Mouse (Mus musculus) fat pad, adult 2 months (tissue): ENCODE measurements around the gene Slc24a4.
"Not testable (repeated sequence)": the region's sequence is repeated elsewhere in the genome, so short reads cannot be mapped to it uniquely, and the experiment has no call there.

Experiments used
- DNase-seq: peaks from one replicate; pipeline ENCODE4 v3.0.0-alpha.2; 2011; ENCODE audit warnings: low read depth, low spot score; ENCODE audit errors: extremely low read depth

Slc24a4 gene

DNA sequence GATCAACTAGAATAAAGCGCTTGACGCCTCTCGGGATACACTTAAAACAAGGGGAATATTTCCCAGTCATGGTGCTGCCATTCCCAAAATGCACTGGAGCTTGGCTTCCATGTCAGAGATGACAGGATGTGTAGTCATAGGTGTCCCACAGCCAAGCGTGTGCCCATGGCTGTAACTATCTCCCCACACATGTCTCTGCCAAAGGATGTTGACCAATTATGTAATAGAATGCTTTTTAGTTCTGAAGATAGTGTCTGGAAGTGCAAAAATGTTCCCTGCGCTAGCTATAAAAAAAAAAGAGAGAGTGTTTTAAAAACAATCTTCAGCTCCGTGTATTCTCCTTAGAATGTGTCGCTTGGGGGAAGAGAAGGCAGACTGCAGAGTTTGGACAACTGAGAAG, 36.1 kb downstream of the Slc24a4 start:
- DNase-seq, result no peak

- DNase-seq, result no peak
Measured at GRCm38 (mm10) chr12:102166691-102167261, 38.2 kb downstream of the Slc24a4 start.

- DNase-seq, result no peak
Measured at GRCm38 (mm10) chr12:102167302-102167701, 38.8 kb downstream of the Slc24a4 start.

DNA sequence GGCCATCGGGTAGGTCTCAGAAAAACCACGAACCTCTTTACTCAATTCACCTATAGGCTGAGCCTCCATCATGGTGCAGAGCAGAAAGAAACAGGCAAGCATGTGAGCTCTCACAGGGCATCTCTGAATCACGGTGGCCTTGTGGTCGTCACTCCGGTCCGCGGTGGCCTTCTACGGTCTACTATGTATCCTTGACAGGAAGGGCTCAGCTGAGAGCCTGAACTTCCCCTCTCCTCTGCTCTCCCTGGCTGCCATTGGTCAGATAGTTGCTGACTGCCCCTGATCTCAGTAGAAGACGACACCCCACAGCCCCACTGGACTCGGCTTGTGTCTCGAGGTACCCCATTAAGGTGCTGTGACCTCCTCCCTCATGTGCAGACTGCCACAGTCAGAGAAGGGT, 44.2 kb downstream of the Slc24a4 start:
- no peak for DNase-seq

DNA sequence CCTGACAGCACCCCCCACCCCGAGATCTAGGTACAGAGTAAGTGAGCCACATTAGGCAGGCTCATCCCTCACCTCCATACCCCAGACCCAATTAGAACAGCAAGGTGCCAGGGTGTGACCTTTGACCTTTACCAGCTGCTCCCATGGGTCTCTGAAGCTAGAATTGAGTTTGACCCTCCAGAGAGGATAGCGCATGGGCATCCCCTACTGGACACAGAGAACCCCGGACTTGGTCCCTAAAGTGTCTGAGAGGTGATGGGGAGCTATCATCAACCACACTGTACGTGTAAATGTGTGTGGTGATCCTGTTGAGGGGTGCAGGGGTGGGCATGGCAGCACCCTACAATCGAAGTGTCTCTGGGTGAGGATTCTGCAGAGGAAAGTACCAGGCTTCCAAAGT, 44.8 kb downstream of the Slc24a4 start:
- DNase-seq, result no peak

- no peak for DNase-seq
Measured at GRCm38 (mm10) chr12:102180371-102181074, 52.0 kb downstream of the Slc24a4 start.

DNA sequence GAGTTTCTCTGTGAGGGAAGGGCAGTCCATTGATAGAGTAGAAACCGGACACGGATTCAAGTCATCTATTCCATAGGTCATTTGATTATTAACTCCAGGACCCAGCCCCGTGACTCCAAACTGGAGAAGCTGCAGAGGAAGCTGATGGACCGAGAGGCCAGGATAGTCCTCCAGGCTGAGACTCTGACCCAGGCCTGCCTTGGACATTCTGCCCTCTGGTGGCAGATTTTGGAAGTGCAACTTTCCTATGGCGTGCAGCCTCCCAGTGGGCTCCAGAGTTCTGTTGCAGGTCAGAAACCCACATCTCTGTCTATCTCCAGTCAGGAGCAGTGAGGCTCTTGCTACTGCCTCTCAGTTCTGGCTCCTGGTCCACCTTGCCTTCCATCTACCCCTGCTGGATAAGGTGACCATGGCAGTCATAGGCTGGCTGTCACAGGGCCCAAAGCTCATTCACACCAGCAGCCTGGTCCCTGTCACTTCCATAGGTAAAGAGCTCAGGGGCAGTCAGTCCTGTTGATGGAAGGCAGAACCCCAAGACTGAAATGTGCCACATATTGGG, 53.3 kb downstream of the Slc24a4 start:
- no peak for DNase-seq

DNA sequence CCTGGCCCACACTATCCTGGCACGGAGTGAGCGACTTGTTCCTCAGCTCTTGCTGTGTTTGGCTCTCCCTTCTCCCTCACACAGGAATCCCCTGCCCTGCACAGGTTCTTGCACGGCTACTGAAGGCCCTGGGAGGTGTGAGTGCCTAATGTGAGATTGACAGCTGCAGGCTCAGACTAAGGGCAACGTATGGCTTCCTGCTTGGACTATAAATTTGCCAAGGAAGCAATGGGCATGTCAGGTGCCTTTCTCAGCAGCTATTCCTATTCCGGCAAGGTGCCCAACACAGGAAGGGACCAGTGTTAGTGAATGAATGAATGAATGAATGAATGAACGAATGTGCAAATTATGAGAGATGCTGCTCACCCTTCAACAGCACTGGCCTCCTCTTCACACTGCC, 54.1 kb downstream of the Slc24a4 start:
- peak; percentile 7 for DNase-seq

DNA sequence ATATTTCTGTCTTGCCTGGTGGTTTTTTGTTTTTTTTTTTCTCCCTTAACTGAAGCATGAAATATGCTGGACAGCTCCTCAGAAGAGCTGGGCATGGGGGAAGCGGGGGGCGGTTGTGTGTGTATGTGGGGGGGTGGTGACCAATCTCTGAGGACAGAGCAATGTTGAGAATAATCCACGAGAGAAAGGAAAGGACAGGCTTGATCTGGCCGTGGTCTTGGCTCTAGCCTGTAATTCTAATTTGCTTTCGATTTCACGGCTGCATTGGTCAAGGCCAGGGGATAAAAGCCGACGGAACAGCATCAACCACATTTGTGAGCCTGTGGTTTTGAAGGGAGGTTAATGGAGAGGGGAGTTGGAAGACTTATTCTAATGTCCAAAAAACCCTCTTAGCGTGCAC, 54.7 kb downstream of the Slc24a4 start:
- DNase-seq, result no peak

DNA sequence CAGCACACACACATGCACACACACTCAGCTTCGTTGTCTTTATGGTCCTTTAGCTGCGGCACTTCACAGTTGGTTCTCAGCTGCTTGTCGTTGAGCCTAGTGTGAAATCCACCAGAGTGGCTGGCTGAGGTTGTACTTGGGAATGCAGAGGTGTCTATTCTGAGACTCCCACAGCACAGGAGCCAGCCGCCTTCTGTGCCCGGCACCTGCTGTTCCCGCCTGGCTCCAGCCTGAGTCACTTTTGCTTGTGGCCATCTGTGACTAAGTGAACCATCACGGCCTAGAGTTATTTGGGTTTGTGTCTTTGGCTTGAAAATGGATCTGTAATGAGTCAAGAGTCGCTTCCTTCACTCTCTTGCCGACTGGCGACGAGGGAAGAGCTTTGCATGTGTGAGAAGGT, 62.3 kb downstream of the Slc24a4 start:
- DNase-seq, result no peak

DNA sequence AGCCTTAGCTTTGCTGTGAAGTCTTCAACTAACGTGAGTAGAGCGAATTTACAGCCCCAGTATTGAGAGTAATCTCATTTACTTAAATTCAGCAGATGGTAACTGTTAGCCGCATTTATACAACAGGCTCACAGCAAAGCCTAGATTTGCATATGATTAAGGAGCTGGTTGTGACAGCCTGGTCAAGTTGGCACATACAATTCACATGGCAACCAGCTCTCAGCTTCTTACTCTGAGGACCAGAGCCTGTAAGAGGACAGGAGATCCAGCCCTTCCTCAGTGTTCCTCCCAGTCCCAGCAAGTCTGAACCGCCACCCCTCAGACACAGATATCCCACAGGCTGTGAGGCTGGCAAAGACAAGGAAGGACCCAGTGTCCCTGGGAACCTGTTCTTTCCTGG, 73.0 kb downstream of the Slc24a4 start:
- DNase-seq, result no peak

DNA sequence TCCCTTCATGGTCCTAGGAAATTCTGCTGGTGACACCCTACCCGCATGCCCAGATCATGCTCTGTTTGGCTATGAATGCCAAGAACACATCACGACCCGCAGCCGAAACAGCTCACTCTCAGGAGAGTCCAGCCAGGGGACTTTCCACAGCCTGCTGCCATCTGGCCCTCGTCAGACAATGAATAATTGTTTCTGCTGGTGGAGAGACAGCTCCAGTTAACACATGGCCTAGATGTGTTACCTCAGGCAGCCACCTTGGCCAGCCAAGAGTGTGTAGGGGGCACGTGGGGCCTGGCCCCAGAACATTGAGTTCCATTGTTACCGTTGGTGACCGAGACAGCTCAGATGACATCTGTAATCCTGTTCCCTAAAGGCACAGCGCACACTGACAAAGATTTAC, 74.4 kb downstream of the Slc24a4 start:
- peak; percentile 54 for DNase-seq

DNA sequence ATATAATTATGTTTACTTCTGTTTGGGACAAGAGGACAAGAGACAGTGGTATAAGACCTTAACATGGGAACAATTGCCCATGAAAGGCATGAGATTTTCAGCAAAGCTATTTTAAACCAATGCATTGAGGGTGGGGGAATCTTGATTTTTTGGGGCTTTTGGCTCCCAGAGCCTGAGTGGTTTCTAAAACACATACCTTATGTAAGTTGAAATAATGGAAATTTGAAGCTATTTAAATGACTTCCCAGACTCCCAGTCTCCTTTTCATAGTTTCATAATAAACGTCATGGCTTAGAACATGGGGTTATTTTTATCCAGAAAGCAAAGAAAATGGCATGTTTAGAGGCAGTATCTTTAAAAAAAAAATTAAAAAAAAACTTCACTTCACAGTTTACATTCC, 77.9 kb downstream of the Slc24a4 start:
- DNase-seq, result no peak

- DNase-seq, result no peak
Measured at GRCm38 (mm10) chr12:102207245-102207644, 78.7 kb downstream of the Slc24a4 start.

GRCm38 (mm10) chr12:102210801-102211200, 82.3 kb downstream of the Slc24a4 start:
- DNase-seq, result no peak

DNA sequence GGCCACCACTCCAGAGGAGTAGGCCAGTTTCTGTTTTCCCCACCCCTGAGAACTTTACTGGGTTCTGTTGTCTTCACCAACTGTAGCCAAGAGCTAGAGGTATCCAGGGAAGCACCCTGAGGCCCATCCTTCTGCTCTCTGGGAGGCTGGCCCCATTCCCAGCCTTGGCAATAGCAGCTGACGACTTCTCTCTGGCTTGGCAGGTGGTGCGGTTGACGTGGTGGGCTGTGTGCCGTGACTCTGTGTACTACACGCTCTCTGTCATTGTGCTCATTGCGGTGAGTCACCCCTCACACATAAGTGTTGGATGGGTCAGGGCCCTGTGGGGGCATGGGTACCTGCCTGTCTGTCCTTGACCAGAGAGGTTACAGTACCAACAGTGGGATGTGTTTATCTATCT, 94.9 kb downstream of the Slc24a4 start:
- no peak for DNase-seq

GRCm38 (mm10) chr12:102224112-102224511, 95.6 kb downstream of the Slc24a4 start:
- DNase-seq, result not testable (repeated sequence)

GRCm38 (mm10) chr12:102225165-102225564, 96.6 kb downstream of the Slc24a4 start:
- no peak for DNase-seq

GRCm38 (mm10) chr12:102235551-102235950, 107.0 kb downstream of the Slc24a4 start:
- no peak for DNase-seq

DNA sequence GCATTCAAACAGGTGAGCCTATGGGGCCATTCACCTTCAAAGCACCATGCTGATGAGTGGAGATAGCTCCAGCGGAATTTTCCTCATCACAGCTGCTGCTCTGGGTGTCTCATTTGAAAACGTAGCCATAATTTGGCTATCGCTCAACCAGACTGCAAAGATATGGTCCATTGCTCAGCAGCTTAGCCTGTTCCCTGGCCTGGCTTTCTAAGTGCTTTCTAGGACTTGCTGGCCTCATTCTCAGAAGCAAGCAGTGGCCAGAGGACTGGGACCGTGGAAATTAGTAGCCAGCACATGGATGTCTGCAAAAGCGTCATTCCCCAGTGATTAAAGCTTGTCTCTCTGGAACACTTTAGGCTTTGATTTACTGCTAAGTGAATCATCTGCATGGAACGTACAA, 107.8 kb downstream of the Slc24a4 start:
- no peak for DNase-seq

DNA sequence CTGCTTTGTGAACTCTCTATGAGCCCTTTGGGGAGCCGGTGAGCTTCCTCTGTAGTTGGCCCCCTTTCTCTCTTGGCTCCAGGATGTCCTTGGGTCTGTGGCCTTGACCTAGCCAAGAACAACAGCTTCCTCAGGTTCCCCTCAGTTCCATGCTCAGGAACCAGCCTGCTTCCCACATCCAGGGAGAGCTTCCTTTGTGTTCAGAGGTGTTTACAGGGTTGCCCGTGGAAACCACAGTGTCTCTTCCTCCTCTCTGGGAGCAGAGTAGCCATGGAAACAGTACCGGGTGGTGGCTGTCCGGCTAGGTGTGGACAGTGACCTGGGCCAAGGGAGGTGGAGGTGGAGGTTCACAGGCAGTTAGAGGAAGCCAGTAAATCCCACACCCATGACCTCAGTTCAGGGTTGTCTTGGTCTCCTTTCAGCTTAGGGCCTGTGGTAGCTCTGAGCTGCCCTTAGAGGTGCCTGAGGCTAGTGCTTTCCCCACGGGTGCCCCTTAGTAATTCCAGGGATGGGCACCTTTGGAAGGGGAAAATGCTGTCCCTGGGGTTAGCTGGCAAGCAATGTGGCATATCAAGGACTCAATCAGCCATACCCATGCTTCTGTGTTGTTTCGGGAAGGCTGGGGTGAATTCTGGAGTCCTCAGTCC, 113.7 kb downstream of the Slc24a4 start:
- DNase-seq, result no peak

DNA sequence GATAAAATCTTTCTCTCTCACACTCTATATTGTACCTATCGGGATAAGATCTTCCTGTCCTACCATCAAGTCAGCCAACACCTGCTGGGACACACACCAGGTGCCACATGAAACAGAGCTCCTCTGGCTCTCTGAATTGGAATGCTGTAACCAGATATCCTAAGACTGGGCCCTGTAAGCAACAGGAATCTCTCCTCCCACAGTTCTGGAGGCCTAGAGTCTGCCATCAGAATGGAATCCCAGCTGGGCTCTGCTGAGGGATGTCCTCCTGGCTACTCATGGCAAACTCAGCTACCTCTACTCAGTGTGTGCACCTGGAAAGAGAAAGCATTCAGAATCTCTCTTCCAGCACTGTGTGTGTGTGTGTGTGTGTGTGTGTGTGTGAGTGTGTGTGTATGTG, 115.4 kb downstream of the Slc24a4 start:
- DNase-seq, result no peak
